Mouse (Mus musculus): ENCODE measurements around the gene Pitpnm2.

Gene Pitpnm2

GRCm38 (mm10) chr5:124182097-124182496, 67.5 kb downstream of the Pitpnm2 start:
- DNase-seq (ENCODE audit: low read depth, low spot score), result no peak

GRCm38 (mm10) chr5:124180500-124181167, 68.9 kb downstream of the Pitpnm2 start:
- DNase-seq (ENCODE audit: low read depth, low spot score), result peak; percentile 50

- DNase-seq (ENCODE audit: low read depth, low spot score), result peak; percentile 51
Observed at GRCm38 (mm10) chr5:124179411-124179810, 70.1 kb downstream of the Pitpnm2 start.

- DNase-seq (ENCODE audit: low read depth, low spot score), result peak; percentile 78
Observed at GRCm38 (mm10) chr5:124176726-124177132, 72.8 kb downstream of the Pitpnm2 start.

GRCm38 (mm10) chr5:124175138-124175537, 74.4 kb downstream of the Pitpnm2 start:
- no peak for DNase-seq (ENCODE audit: low read depth, low spot score)

- no peak for DNase-seq (ENCODE audit: low read depth, low spot score)
Observed at GRCm38 (mm10) chr5:124173012-124173985, 76.3 kb downstream of the Pitpnm2 start.

- no peak for DNase-seq (ENCODE audit: low read depth, low spot score)
Observed at GRCm38 (mm10) chr5:124172246-124172645, 77.3 kb downstream of the Pitpnm2 start.

- DNase-seq (ENCODE audit: low read depth, low spot score), result no peak
Observed at GRCm38 (mm10) chr5:124171781-124172180, 77.8 kb downstream of the Pitpnm2 start.

GRCm38 (mm10) chr5:124169224-124169621, 80.3 kb downstream of the Pitpnm2 start:
- no peak for DNase-seq (ENCODE audit: low read depth, low spot score)

GRCm38 (mm10) chr5:124168428-124169223, 80.9 kb downstream of the Pitpnm2 start:
- no peak for DNase-seq (ENCODE audit: low read depth, low spot score)

GRCm38 (mm10) chr5:124167621-124168020, 81.9 kb downstream of the Pitpnm2 start:
- no peak for DNase-seq (ENCODE audit: low read depth, low spot score)

- no peak for DNase-seq (ENCODE audit: low read depth, low spot score)
Observed at GRCm38 (mm10) chr5:124166741-124167140, 82.8 kb downstream of the Pitpnm2 start.

GRCm38 (mm10) chr5:124165622-124166570, 83.7 kb downstream of the Pitpnm2 start:
- DNase-seq (ENCODE audit: low read depth, low spot score), result no peak

- DNase-seq (ENCODE audit: low read depth, low spot score), result no peak
Observed at GRCm38 (mm10) chr5:124163445-124163844, 86.1 kb downstream of the Pitpnm2 start.

GRCm38 (mm10) chr5:124162577-124162976, 87.0 kb downstream of the Pitpnm2 start:
- DNase-seq (ENCODE audit: low read depth, low spot score), result peak; percentile 81

GRCm38 (mm10) chr5:124161831-124162230, 87.7 kb downstream of the Pitpnm2 start:
- peak; percentile 31 for DNase-seq (ENCODE audit: low read depth, low spot score)

- DNase-seq (ENCODE audit: low read depth, low spot score), result no peak
Observed at GRCm38 (mm10) chr5:124159453-124159852, 90.1 kb downstream of the Pitpnm2 start.

- no peak for DNase-seq (ENCODE audit: low read depth, low spot score)
Observed at GRCm38 (mm10) chr5:124158305-124158704, 91.3 kb downstream of the Pitpnm2 start.

- no peak for DNase-seq (ENCODE audit: low read depth, low spot score)
Observed at GRCm38 (mm10) chr5:124155943-124156342, 93.6 kb downstream of the Pitpnm2 start.

- no peak for DNase-seq (ENCODE audit: low read depth, low spot score)
Observed at GRCm38 (mm10) chr5:124152734-124153133, 96.8 kb downstream of the Pitpnm2 start.

- DNase-seq (ENCODE audit: low read depth, low spot score), result no peak
Observed at GRCm38 (mm10) chr5:124150895-124151294, 98.7 kb downstream of the Pitpnm2 start.

Data from R1 (cell line).